Mouse (Mus musculus): ENCODE results near the gene Emg1. TPM values are rescaled to one million over a fixed set of nuclear protein-coding genes. Genes with fewer than 3 reads are reported as not detected.
"Not testable (repeated sequence)": the region's sequence is repeated elsewhere in the genome, so short reads cannot be mapped to it uniquely, and the experiment has no call there.

Emg1 gene
- polyA plus RNA-seq, 1 experiment from 2014 or later: 118 TPM

- no peak for ATAC-seq (ENCODE audit: low FRiP score)
- WGBS: 91% methylated on average over 14 of the region's 14 CpGs
Observed at GRCm38 (mm10) chr6:124683591-124684417, 28.2 kb downstream of the Emg1 start.

DNA sequence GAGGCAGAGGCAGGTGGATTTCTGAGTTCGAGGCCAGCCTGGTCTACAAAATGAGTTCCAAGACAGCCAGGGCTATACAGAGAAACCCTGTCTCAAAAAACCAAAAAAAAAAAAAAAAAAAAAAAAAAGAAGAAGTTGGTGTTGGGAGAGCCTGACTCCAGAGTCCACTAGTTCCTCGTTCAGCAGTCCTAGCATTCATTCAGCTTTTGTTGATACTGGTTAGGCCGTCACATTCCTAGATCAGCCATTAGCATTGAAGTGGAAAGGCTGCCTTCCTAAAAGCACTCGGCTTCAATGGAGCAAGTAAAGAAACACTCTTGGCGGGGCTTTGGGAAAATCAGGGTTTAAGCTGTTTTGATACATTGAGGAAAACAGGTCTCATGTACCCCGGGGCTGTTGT, 29.7 kb downstream of the Emg1 start:
- not testable (repeated sequence) for H3K36me3 ChIP-seq; H3K4me3 ChIP-seq; H3K4me2 ChIP-seq; H3K27me3 ChIP-seq; H3K27ac ChIP-seq; ATAC-seq (ENCODE audit: low FRiP score); H3K4me1 ChIP-seq (replicated peaks); H3K9ac ChIP-seq; H3K9me3 ChIP-seq
- WGBS: 58% methylated on average over 6 of the region's 6 CpGs

More at GRCm38 (mm10) chr6:124683591-124684417, 28.2 kb downstream of the Emg1 start:
- no peaks in the 10 kb centered on the region for H3K27me3 ChIP-seq
- H3K4me3 ChIP-seq: no peak overlapping the region
- H3K4me1 ChIP-seq (replicated peaks): no peaks in the 10 kb centered on the region
- H3K9ac ChIP-seq: no peak overlapping the region
- no peak overlapping the region for H3K4me2 ChIP-seq
- H3K27ac ChIP-seq: no peak overlapping the region
- no peaks in the 10 kb centered on the region for H3K9me3 ChIP-seq
- H3K36me3 ChIP-seq: 0 out of 2 replicates have a peak, but pooled peaks cover 3% of the 10 kb centered on the region

DNA sequence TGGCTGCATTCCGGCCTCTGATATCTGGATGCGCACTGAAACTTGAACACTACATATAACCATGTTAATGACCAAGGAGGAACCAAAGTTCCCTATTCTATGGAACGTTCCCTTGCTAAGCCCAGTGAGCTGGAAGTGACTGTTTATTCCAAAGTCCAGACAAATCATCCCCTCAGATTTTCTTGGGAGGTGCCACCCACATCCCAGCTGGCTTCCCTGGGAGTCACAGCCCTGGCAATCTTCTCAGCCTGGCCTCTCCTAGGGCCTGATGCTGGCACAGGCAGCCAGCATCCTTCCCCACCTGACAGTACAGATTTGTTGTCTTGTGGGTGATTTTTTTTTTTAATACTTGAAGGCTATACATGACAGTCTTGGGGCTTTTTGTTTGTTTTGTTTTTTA, 32.5 kb downstream of the Emg1 start:
- Histone ChIP-seq H3K9me3 (no peaks in the 10 kb centered on the region), H3K9ac (no peak overlapping the region), H3K4me1 (replicated peaks) (no peaks in the 10 kb centered on the region), H3K4me3 (no peak overlapping the region), H3K27me3 (no peaks in the 10 kb centered on the region), H3K27ac (no peak overlapping the region), H3K36me3 (peaks cover 9% of the 10 kb centered on the region), H3K4me2 (no peak overlapping the region)
- no peak for ATAC-seq (ENCODE audit: low FRiP score)
- WGBS: 92% methylated on average over 3 of the region's 3 CpGs

- peaks cover 15% of the 10 kb centered on the region for H3K36me3 ChIP-seq
- H3K27me3 ChIP-seq: no peaks in the 10 kb centered on the region
- H3K4me3 ChIP-seq: no peak overlapping the region
- no peaks in the 10 kb centered on the region for H3K4me1 ChIP-seq (replicated peaks)
- no peaks in the 10 kb centered on the region for H3K9me3 ChIP-seq
- H3K27ac ChIP-seq: no peak overlapping the region
- 94% methylated on average over 7 of the region's 7 CpGs for WGBS
- no peak for ATAC-seq (ENCODE audit: low FRiP score)
- no peak overlapping the region for H3K9ac ChIP-seq
- no peak overlapping the region for H3K4me2 ChIP-seq
Observed at GRCm38 (mm10) chr6:124678769-124679168, 33.2 kb downstream of the Emg1 start.

GRCm38 (mm10) chr6:124676171-124676570, 35.8 kb downstream of the Emg1 start:
- Histone ChIP-seq H3K9me3 (no peaks in the 10 kb centered on the region), H3K4me3 (no peak overlapping the region), H3K27me3 (no peaks in the 10 kb centered on the region), H3K4me2 (no peak overlapping the region), H3K9ac (no peak overlapping the region), H3K36me3 (peaks cover 15% of the 10 kb centered on the region), H3K27ac (no peak overlapping the region), H3K4me1 (replicated peaks) (no peaks in the 10 kb centered on the region)
- 90% methylated on average over 6 of the region's 6 CpGs for WGBS
- ATAC-seq (ENCODE audit: low FRiP score): no peak

- ATAC-seq (ENCODE audit: low FRiP score): no peak
- 94% methylated on average over 7 of the region's 7 CpGs for WGBS
- no peak overlapping the region for H3K4me3 ChIP-seq
Observed at GRCm38 (mm10) chr6:124674591-124674990, 37.4 kb downstream of the Emg1 start.

GRCm38 (mm10) chr6:124673619-124674018, 38.4 kb downstream of the Emg1 start:
- 90% methylated on average over 9 of the region's 9 CpGs for WGBS
- Histone ChIP-seq H3K36me3 (peaks cover 15% of the 10 kb centered on the region), H3K27me3 (no peaks in the 10 kb centered on the region), H3K4me1 (replicated peaks) (no peaks in the 10 kb centered on the region), H3K9me3 (no peaks in the 10 kb centered on the region), H3K4me3 (no peak overlapping the region), H3K27ac (no peak overlapping the region), H3K4me2 (no peak overlapping the region), H3K9ac (no peak overlapping the region)
- no peak for ATAC-seq (ENCODE audit: low FRiP score)

More at GRCm38 (mm10) chr6:124674591-124674990, 37.4 kb downstream of the Emg1 start:
- H3K27ac ChIP-seq: no peak overlapping the region
- peaks cover 15% of the 10 kb centered on the region for H3K36me3 ChIP-seq
- H3K4me2 ChIP-seq: no peak overlapping the region
- H3K9ac ChIP-seq: no peak overlapping the region
- no peaks in the 10 kb centered on the region for H3K4me1 ChIP-seq (replicated peaks)
- no peaks in the 10 kb centered on the region for H3K27me3 ChIP-seq
- no peaks in the 10 kb centered on the region for H3K9me3 ChIP-seq

DNA sequence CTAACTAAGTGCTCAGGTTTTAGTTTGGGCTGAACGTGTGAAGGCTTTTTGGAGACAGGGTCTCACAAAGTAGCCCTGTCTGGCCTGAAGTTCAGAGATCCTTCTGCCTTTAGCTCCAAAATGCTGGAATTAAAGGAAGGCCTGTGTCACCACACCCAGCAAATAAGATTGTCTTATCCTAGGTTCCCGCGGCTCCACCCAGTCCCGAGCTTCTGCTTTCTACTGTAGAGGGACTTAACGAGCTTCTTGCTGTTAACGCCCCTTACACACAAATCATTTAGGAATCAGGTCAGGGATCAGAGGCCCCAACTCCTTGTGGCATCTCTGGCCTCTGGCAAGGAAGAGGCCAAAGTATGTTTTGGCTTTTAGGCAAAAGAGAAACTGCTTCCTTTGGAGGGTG, 39.9 kb downstream of the Emg1 start:
- no peaks in the 10 kb centered on the region for H3K27me3 ChIP-seq
- 83% methylated on average over 6 of the region's 6 CpGs for WGBS
- ATAC-seq (ENCODE audit: low FRiP score): no peak
- no peaks in the 10 kb centered on the region for H3K4me1 ChIP-seq (replicated peaks)
- H3K9ac ChIP-seq: no peak overlapping the region
- H3K4me3 ChIP-seq: no peak overlapping the region
- H3K36me3 ChIP-seq: peaks cover 15% of the 10 kb centered on the region
- no peak overlapping the region for H3K4me2 ChIP-seq
- H3K9me3 ChIP-seq: no peaks in the 10 kb centered on the region
- H3K27ac ChIP-seq: no peak overlapping the region

GRCm38 (mm10) chr6:124670281-124670900, 41.6 kb downstream of the Emg1 start:
- no peaks in the 10 kb centered on the region for H3K9me3 ChIP-seq
- no peaks in the 10 kb centered on the region for H3K27me3 ChIP-seq
- H3K27ac ChIP-seq: no peak overlapping the region
- no peak overlapping the region for H3K4me3 ChIP-seq
- H3K9ac ChIP-seq: no peak overlapping the region
- ATAC-seq (ENCODE audit: low FRiP score): no peak
- H3K4me1 ChIP-seq (replicated peaks): no peaks in the 10 kb centered on the region
- H3K4me2 ChIP-seq: no peak overlapping the region
- 92% methylated on average over 7 of the region's 7 CpGs for WGBS
- H3K36me3 ChIP-seq: peaks cover 13% of the 10 kb centered on the region

GRCm38 (mm10) chr6:124669234-124669859, 42.6 kb downstream of the Emg1 start:
- no peak overlapping the region for H3K9ac ChIP-seq
- H3K9me3 ChIP-seq: no peaks in the 10 kb centered on the region
- ATAC-seq (ENCODE audit: low FRiP score): no peak
- peaks cover under 1% of the 10 kb centered on the region for H3K4me1 ChIP-seq (replicated peaks)
- H3K4me3 ChIP-seq: no peak overlapping the region
- H3K27me3 ChIP-seq: no peaks in the 10 kb centered on the region
- no peak overlapping the region for H3K27ac ChIP-seq
- no peak overlapping the region for H3K4me2 ChIP-seq
- peaks cover 5% of the 10 kb centered on the region for H3K36me3 ChIP-seq
- WGBS: 91% methylated on average over 11 of the region's 11 CpGs

- H3K4me1 ChIP-seq (replicated peaks): peaks cover 10% of the 10 kb centered on the region
- H3K9ac ChIP-seq: no peak overlapping the region
- no peak overlapping the region for H3K4me3 ChIP-seq
- no peak overlapping the region for H3K4me2 ChIP-seq
- no peak for ATAC-seq (ENCODE audit: low FRiP score)
- H3K27me3 ChIP-seq: no peaks in the 10 kb centered on the region
- no peak overlapping the region for H3K27ac ChIP-seq
- no peaks in the 10 kb centered on the region for H3K36me3 ChIP-seq
- WGBS: 96% methylated on average over 10 of the region's 10 CpGs
- no peaks in the 10 kb centered on the region for H3K9me3 ChIP-seq
Observed at GRCm38 (mm10) chr6:124665011-124665410, 47.0 kb downstream of the Emg1 start.

DNA sequence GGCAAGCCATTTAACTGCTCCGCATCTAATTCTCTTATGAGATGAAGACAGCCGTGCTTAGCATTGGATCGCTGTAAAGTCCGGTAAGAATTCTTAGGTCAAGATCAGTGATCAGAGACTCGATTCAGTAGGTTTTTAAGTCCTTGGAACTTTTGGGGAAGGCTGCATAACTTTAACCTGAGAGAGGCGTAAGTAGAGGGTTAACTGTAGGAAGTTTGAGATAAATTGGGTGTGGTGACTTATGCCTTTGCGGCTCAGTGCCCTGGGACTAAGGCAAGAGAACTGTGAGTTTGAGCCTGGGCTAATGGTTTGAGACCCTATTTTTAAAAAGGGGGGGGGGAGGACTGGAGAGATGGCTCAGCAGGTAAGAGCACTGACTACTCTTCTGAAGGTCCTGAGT, 47.7 kb downstream of the Emg1 start:
- Histone ChIP-seq H3K4me1 (replicated peaks) (peaks cover 10% of the 10 kb centered on the region), H3K9me3 (no peaks in the 10 kb centered on the region), H3K4me3 (peak overlapping the region; percentile 60), H3K4me2 (peak overlapping the region; percentile 67), H3K9ac (no peak overlapping the region), H3K27ac (no peak overlapping the region), H3K27me3 (no peaks in the 10 kb centered on the region), H3K36me3 (no peaks in the 10 kb centered on the region)
- ATAC-seq (ENCODE audit: low FRiP score): no peak
- 91% methylated on average over 7 of the region's 7 CpGs for WGBS
